25 mouse cellular contexts compared by ENCODE assay signal in the genomic region with DNA sequence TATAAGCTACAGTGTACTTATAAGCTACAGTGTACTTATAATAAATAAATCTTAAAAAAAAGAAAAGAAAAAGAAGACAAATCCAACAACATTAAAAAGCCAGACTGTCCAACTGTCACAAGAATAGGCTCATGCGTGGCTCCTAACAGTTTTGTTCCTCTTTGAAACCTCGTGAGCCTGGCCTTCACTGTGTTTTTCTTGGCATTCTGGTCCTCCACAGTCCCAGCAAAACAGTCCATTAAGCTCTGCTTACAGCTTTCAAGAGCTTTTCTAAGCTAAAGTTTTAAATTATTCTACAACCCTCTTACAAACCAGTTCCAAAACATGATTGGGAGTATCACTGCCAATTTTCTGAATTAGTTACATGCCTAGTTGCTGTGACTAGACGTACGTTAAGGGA. TPM values are rescaled to one million over a fixed set of nuclear protein-coding genes. Genes with fewer than 3 reads are reported as not detected.
A peak's percentile ranks its signal among the peaks of the same experiment; 100 is the strongest.
DNase-seq lines count a peak whose midpoint lies in the region; ATAC-seq lines count a peak whose summit lies in the region.
"Had no signal": no experiment of that assay in that cellular context is flagged by ENCODE, and none has a peak within 500 bp of the region (broad histone marks: within the 10 kb centered on the region; RNA-seq: fewer than 3 reads in every experiment).

No protein-coding gene starts in this region.

- peaks cover 2% of the 10 kb centered on the region; the same call in 1 of the 2 replicates for H3K36me3 ChIP-seq in embryonic facial prominence, embryonic 14.5 days (ENCODE audit: control insufficient read depth, insufficient read depth, low read length)
- peaks cover 10% of the 10 kb centered on the region for H3K36me3 ChIP-seq in embryonic facial prominence, embryonic 10.5 days (replicated peaks)
- no peaks in the 10 kb centered on the region for H3K36me3 ChIP-seq in kidney, embryonic 14.5 days (ENCODE audit: control insufficient read depth, insufficient read depth, low read length)
- H3K36me3 ChIP-seq: heart, embryonic 15.5 days had no signal

- no peak overlapping the region for H3K9ac ChIP-seq in embryonic facial prominence, embryonic 14.5 days (ENCODE audit: low read depth, low read length)
- H3K9ac ChIP-seq in kidney, embryonic 14.5 days (ENCODE audit: low read depth, low read length): no peak overlapping the region
- H3K9ac ChIP-seq: embryonic facial prominence, embryonic 12.5 days; forebrain, embryonic 13.5 days; heart, embryonic 12.5 days; heart, embryonic 15.5 days; hindbrain, embryonic 15.5 days had no signal

- no peak for ATAC-seq in embryonic facial prominence, embryonic 14.5 days (ENCODE audit: low read depth)
- no peak for ATAC-seq in kidney, embryonic 14.5 days (ENCODE audit: low FRiP score, low TSS enrichment)
- ATAC-seq: forebrain, embryonic 13.5 days; forebrain, embryonic 16.5 days; Patski had no signal

- H3K4me2 ChIP-seq in embryonic facial prominence, embryonic 14.5 days (ENCODE audit: low read depth, low read length): no peak overlapping the region
- no peak overlapping the region for H3K4me2 ChIP-seq in kidney, embryonic 14.5 days (replicated peaks; ENCODE audit: low read depth, low read length)
- H3K4me2 ChIP-seq: embryonic facial prominence, embryonic 12.5 days; forebrain, embryonic 13.5 days; heart, embryonic 12.5 days; heart, embryonic 15.5 days; hindbrain, embryonic 15.5 days had no signal

- no peak overlapping the region for H3K27ac ChIP-seq in embryonic facial prominence, embryonic 14.5 days (replicated peaks; ENCODE audit: low read depth, low read length)
- no peak overlapping the region for H3K27ac ChIP-seq in embryonic facial prominence, embryonic 10.5 days (replicated peaks)
- no peak overlapping the region for H3K27ac ChIP-seq in kidney, embryonic 14.5 days (ENCODE audit: low read depth, low read length)
- H3K27ac ChIP-seq: embryonic facial prominence, embryonic 12.5 days; forebrain, embryonic 10.5 days; forebrain, embryonic 13.5 days; heart, embryonic 15.5 days; hindbrain, embryonic 15.5 days had no signal

- H3K4me1 ChIP-seq in embryonic facial prominence, embryonic 14.5 days (ENCODE audit: control insufficient read depth, insufficient read depth, low read length): no peaks in the 10 kb centered on the region
- H3K4me1 ChIP-seq in embryonic facial prominence, embryonic 10.5 days: no peaks in the 10 kb centered on the region
- H3K4me1 ChIP-seq in kidney, embryonic 14.5 days (ENCODE audit: control insufficient read depth, insufficient read depth, low read length): no peaks in the 10 kb centered on the region
- H3K4me1 ChIP-seq: embryonic facial prominence, embryonic 12.5 days; forebrain, embryonic 10.5 days; forebrain, embryonic 13.5 days; heart, embryonic 12.5 days; heart, embryonic 15.5 days; hindbrain, embryonic 15.5 days had no signal

- H3K27me3 ChIP-seq in embryonic facial prominence, embryonic 14.5 days (replicated peaks; ENCODE audit: control insufficient read depth, insufficient read depth, low read length): no peaks in the 10 kb centered on the region
- no peaks in the 10 kb centered on the region for H3K27me3 ChIP-seq in embryonic facial prominence, embryonic 10.5 days (replicated peaks; ENCODE audit: low read depth, poor library complexity, severe bottlenecking)
- no peaks in the 10 kb centered on the region for H3K27me3 ChIP-seq in kidney, embryonic 14.5 days (ENCODE audit: control insufficient read depth, insufficient read depth, low read length)
- H3K27me3 ChIP-seq: embryonic facial prominence, embryonic 12.5 days; heart, embryonic 15.5 days; hindbrain, embryonic 15.5 days had no signal

- no peak overlapping the region for H3K4me3 ChIP-seq in embryonic facial prominence, embryonic 14.5 days (ENCODE audit: low read depth, low read length)
- H3K4me3 ChIP-seq in embryonic facial prominence, embryonic 10.5 days: no peak overlapping the region
- H3K4me3 ChIP-seq in kidney, embryonic 14.5 days (ENCODE audit: low read length): no peak overlapping the region
- H3K4me3 ChIP-seq: embryonic facial prominence, embryonic 12.5 days; erythroblast, embryonic 14.5 days; forebrain, embryonic 10.5 days; forebrain, embryonic 13.5 days; heart, embryonic 12.5 days; heart, embryonic 15.5 days; hindbrain, embryonic 15.5 days had no signal

- DNase-seq in adrenal gland, adult 2 months: peak; percentile 53
- no peak for DNase-seq in adrenal gland, adult 18-20 months (ENCODE audit: low spot score in 2 of 2)
- DNase-seq in embryonic facial prominence, embryonic 14.5 days (ENCODE audit: low spot score): peak; percentile 20
- no peak for DNase-seq in embryonic facial prominence, embryonic 10.5 days (ENCODE audit: low spot score)
- DNase-seq in kidney, postnatal 10 days: peak; percentile 33
- peak; percentile 37 for DNase-seq in fibroblast of lung, adult 2 months (ENCODE audit: low read depth)
- DNase-seq in retina, embryonic 14.5 days (ENCODE audit: low spot score): no peak
- DNase-seq: cerebellum, adult 18-20 months; cerebellum, adult 9-10 months; cerebellum, postnatal 14 days; gastrocnemius, postnatal 10 days; gastrocnemius, postnatal 36 days; heart, adult 18-20 months; heart, postnatal 4 days; kidney, adult 11 months had no signal

- H3K9me3 ChIP-seq in embryonic facial prominence, embryonic 14.5 days (ENCODE audit: control insufficient read depth, low read length): peaks cover 4% of the 10 kb centered on the region; the same call in 1 of the 2 replicates
- H3K9me3 ChIP-seq in embryonic facial prominence, embryonic 10.5 days: no peaks in the 10 kb centered on the region
- peaks cover 4% of the 10 kb centered on the region; the same call in 1 of the 2 replicates for H3K9me3 ChIP-seq in kidney, embryonic 14.5 days (ENCODE audit: control insufficient read depth, low read length)
- H3K9me3 ChIP-seq: embryonic facial prominence, embryonic 12.5 days; forebrain, embryonic 10.5 days; heart, embryonic 12.5 days; heart, embryonic 15.5 days; hindbrain, embryonic 15.5 days had no signal

- WGBS in embryonic facial prominence, embryonic 14.5 days: 45% methylated on average over 4 of the region's 4 CpGs
- WGBS in embryonic facial prominence, embryonic 10.5 days: 78% methylated on average over 4 of the region's 4 CpGs
- WGBS in kidney, embryonic 14.5 days: 61% methylated on average over 4 of the region's 4 CpGs

RNA-seq across cellular contexts. Expression of a gene that starts 6.7 kb away (rescaled TPM):
- 10 to 100 TPM; 37.6 to 49.2 TPM for total RNA-seq in adrenal gland, adult 2 months (2021)
- 12.7 and 23.7 TPM in 2 replicates for polyA plus RNA-seq in adrenal gland, adult 2 months (2012; rRNA removed)
- total RNA-seq in adrenal gland, adult 18-20 months (2021): 10 to 100 TPM; 39.4 to 46.1 TPM
- 35.8 and 36.3 TPM in 2 replicates for polyA plus RNA-seq in embryonic facial prominence, embryonic 14.5 days (2014; fragmentation: Nextera tagmentation; extraction: Ambion mirVana)
- polyA plus RNA-seq in embryonic facial prominence, embryonic 10.5 days (2016; fragmentation: Nextera tagmentation; extraction: Ambion mirVana): 36.5 and 37.9 TPM in 2 replicates
- polyA plus RNA-seq in kidney, embryonic 14.5 days (2014; fragmentation: Nextera tagmentation; extraction: Ambion mirVana): 44.1 and 47.0 TPM in 2 replicates

RNA-seq across cellular contexts. Expression of a gene that starts 18.8 kb away (rescaled TPM):
- total RNA-seq in adrenal gland, adult 2 months (2021): 10 to 100 TPM; 29.6 to 33.5 TPM
- polyA plus RNA-seq in adrenal gland, adult 2 months (2012; rRNA removed): 19.1 and 20.2 TPM in 2 replicates
- total RNA-seq in adrenal gland, adult 18-20 months (2021): 10 to 100 TPM; 32.0 to 33.0 TPM
- polyA plus RNA-seq in embryonic facial prominence, embryonic 14.5 days (2014; fragmentation: Nextera tagmentation; extraction: Ambion mirVana): 15.6 and 16.2 TPM in 2 replicates
- polyA plus RNA-seq in embryonic facial prominence, embryonic 10.5 days (2016; fragmentation: Nextera tagmentation; extraction: Ambion mirVana): 16.8 and 18.1 TPM in 2 replicates
- 8.4 and 15.7 TPM in 2 replicates for polyA plus RNA-seq in kidney, embryonic 14.5 days (2014; fragmentation: Nextera tagmentation; extraction: Ambion mirVana)

RNA-seq across cellular contexts. Expression of a gene that starts 18.8 kb away (rescaled TPM):
- 100 to 1,000 TPM in 1 of 2 experiments, 10 to 100 TPM in 1; 89.4 to 117 TPM for total RNA-seq in adrenal gland, adult 2 months (2021)
- 10.6 and 10.9 TPM in 2 replicates for polyA plus RNA-seq in adrenal gland, adult 2 months (2012; rRNA removed)
- 10 to 100 TPM; 83.5 to 86.1 TPM for total RNA-seq in adrenal gland, adult 18-20 months (2021)
- polyA plus RNA-seq in embryonic facial prominence, embryonic 14.5 days (2014; fragmentation: Nextera tagmentation; extraction: Ambion mirVana): 126 and 129 TPM in 2 replicates
- 191 and 192 TPM in 2 replicates for polyA plus RNA-seq in embryonic facial prominence, embryonic 10.5 days (2016; fragmentation: Nextera tagmentation; extraction: Ambion mirVana)
- polyA plus RNA-seq in kidney, embryonic 14.5 days (2014; fragmentation: Nextera tagmentation; extraction: Ambion mirVana): 153 and 212 TPM in 2 replicates

Comparison
In these comparisons a context has a peak if more than half of its experiments do, and no peak if none do; other contexts are left out.
1. DNase-seq: peak in adrenal gland, adult 2 months (single experiment), embryonic facial prominence, embryonic 14.5 days (single experiment), kidney, postnatal 10 days (single experiment) and fibroblast of lung, adult 2 months (single experiment); none in adrenal gland, adult 18-20 months (0 of 2), embryonic facial prominence, embryonic 10.5 days (single experiment) and retina, embryonic 14.5 days (single experiment).
2. RNA of a gene that starts 18.8 kb away (polyA plus RNA-seq): 191 to 192 TPM in embryonic facial prominence, embryonic 10.5 days, 153 to 212 TPM in kidney, embryonic 14.5 days and 126 to 129 TPM in embryonic facial prominence, embryonic 14.5 days; 10.6 to 10.9 TPM in adrenal gland, adult 2 months; every median in the first group is over 10 times any median in the second.